Mouse (Mus musculus) effector memory CD4-positive, alpha-beta T cell, adult 7 months (primary cell): Measurements from ENCODE around the gene Golgb1. TPM values are rescaled to one million over a fixed set of nuclear protein-coding genes. Genes with fewer than 3 reads are reported as not detected.

Experiments
- polyA plus RNA-seq: library from polyadenylated mRNA; unstranded; fragments of 100-300 nt; shearing (Covaris generic); gene quantifications from one replicate; pipeline ENCODE4 v1.2.1, GENCODE M21; 2017

Gene Golgb1
- 30.2 TPM for polyA plus RNA-seq

GRCm38 (mm10) chr16:36874583-36875275 is at the start of gene Golgb1, which contains the start of gene Eaf2:
Gene Golgb1 (plus strand): TSS chr16:36875140.
Gene Eaf2 (minus strand): TSS chr16:36875003.

DNA sequence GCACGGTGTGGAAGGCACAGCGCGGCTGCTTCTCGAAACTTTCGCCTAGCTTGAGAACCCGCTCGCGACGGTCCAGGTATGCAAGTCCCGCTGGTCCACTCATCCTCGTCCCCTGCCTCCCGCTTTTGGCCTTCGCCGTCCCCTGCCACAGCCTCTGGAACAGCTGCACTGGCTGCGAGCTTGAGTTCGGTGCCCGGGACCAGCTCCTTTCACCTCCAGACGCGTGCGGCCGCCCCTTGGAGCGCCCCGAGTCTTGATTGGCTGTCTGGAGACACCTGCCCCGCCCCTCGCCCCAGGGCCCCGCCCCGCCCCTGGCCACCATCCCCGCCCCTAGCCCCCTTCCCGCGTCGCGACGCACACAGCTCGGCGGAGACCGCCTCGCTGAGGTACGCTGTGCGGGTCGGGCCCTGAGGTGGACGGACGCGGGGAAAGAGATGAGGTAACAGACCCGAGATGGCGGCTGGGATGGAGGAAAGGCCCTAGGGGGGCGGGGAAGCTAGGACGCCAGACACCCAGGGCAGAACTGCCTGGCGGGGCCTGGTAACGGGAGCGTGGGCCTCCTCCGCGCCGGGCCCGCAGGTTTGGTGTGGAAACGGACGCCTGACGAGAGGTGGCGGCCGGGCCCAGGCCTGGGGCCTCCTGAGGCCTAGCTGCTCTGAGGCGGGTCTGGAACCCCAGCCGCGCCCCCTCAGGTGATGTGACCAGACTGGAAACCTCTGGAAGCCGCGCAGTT is 46.7 kb upstream of the Golgb1 start, which contains the start of gene Iqcb1:
Iqcb1 (plus strand) TSS at position 332 of the 733 bp plus-strand sequence.

DNA sequence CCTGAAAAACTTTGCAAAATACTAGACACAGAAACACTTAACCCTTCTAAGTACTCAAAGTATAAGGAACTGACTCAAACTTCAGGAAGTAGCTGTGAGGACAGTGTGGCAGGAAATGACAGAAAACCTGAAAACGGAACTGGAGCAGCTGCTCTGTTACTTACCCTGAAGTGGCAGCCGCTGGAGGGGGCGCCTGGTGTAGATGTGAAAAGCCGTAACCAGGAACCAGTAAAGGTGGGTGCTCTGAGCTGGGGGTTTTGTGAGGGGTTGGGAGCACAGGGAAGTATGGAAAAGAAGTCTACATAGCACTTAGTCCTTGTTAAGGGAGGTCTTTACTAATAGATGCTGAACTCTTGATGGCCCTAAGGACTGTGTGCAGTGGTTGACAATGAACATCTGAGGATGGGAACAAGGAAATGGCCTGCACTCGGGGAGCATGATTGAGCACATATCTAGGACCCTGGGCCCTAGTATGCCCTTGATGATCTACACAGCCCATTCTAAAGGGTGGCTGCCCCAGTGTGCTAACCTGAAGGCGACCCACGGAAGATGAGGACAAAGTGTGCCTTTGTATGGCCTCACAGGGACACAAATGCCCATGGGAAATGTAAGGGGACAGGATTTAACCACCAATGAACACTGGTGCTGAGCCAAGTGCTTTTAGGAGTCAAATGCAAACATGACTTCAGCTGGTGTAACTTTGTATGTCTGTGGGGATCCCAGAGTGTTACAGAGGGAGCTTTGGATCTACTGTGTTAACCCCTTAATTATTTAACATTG is 60.1 kb downstream of the Golgb1 start, which contains the start of gene Hcls1:
Hcls1 (plus strand) TSS at position 143 of the 780 bp plus-strand sequence.

Other genes starting within 250 kb of the Golgb1 start
- gene Cd86, start 209.1 kb upstream of the Golgb1 start, polyA plus RNA-seq, result 8.4 TPM
- gene Ildr1, start 181.2 kb upstream of the Golgb1 start, polyA plus RNA-seq, result 11.6 TPM
- 19.9 TPM for gene Slc15a2, start 90.2 kb upstream of the Golgb1 start, polyA plus RNA-seq
- gene Iqcb1, start 46.8 kb upstream of the Golgb1 start, polyA plus RNA-seq, result 29.9 TPM
- 0.87 TPM for gene Eaf2, start 137 bp upstream of the Golgb1 start, polyA plus RNA-seq
- gene Hcls1, start 59.8 kb downstream of the Golgb1 start, polyA plus RNA-seq, result 105 TPM
- 0.66 TPM for gene Fbxo40, start 115.3 kb downstream of the Golgb1 start, polyA plus RNA-seq
- 1.5 TPM for gene Polq, start 136.6 kb downstream of the Golgb1 start, polyA plus RNA-seq